Mouse (Mus musculus) adrenal gland, adult 8-10 months (tissue): ENCODE measurements around the gene Lima1. TPM values are rescaled to one million over a fixed set of nuclear protein-coding genes. Genes with fewer than 3 reads are reported as not detected.
"Not testable (repeated sequence)": the region's sequence is repeated elsewhere in the genome, so short reads cannot be mapped to it uniquely, and the experiment has no call there.

Experiments used
- DNase-seq: peaks from one replicate; pipeline ENCODE4 v3.0.0; 2022
- total RNA-seq, 4 experiments: library from RNA; stranded (reverse); gene quantifications; 2 replicates each; pipeline ENCODE4 v1.2.4; 2022

Lima1 gene
- total RNA-seq = 10 to 100 TPM; 42.8 to 70.7 (median 52.7) TPM

GRCm38 (mm10) chr15:99875334-99875869, at the start of gene Lima1:
TSS of gene Lima1 (minus strand) at chr15:99875456.
- peak; percentile 88 for DNase-seq

GRCm38 (mm10) chr15:99919601-99920158, 44.4 kb upstream of the Lima1 start:
- no peak for DNase-seq

GRCm38 (mm10) chr15:99917264-99917663, 42.0 kb upstream of the Lima1 start:
- DNase-seq = no peak

- no peak for DNase-seq
Observed at GRCm38 (mm10) chr15:99914613-99915012, 39.4 kb upstream of the Lima1 start.

GRCm38 (mm10) chr15:99911785-99912184, 36.5 kb upstream of the Lima1 start:
- no peak for DNase-seq

GRCm38 (mm10) chr15:99909339-99909996, 34.2 kb upstream of the Lima1 start:
- not testable (repeated sequence) for DNase-seq

GRCm38 (mm10) chr15:99907514-99907913, 32.3 kb upstream of the Lima1 start:
- DNase-seq = no peak

GRCm38 (mm10) chr15:99907041-99907440, 31.8 kb upstream of the Lima1 start:
- no peak for DNase-seq

GRCm38 (mm10) chr15:99904841-99905240, 29.6 kb upstream of the Lima1 start:
- DNase-seq = no peak

- peak; percentile 70 for DNase-seq
Observed at GRCm38 (mm10) chr15:99904333-99904732, 29.1 kb upstream of the Lima1 start.

GRCm38 (mm10) chr15:99903227-99903626, 28.0 kb upstream of the Lima1 start:
- no peak for DNase-seq

- no peak for DNase-seq
Observed at GRCm38 (mm10) chr15:99902786-99903185, 27.5 kb upstream of the Lima1 start.

- no peak for DNase-seq
Observed at GRCm38 (mm10) chr15:99896621-99897020, 21.4 kb upstream of the Lima1 start.

GRCm38 (mm10) chr15:99891355-99891754, 16.1 kb upstream of the Lima1 start:
- DNase-seq = no peak

GRCm38 (mm10) chr15:99890412-99891236, 15.4 kb upstream of the Lima1 start:
- no peak for DNase-seq

GRCm38 (mm10) chr15:99889275-99889874, 14.1 kb upstream of the Lima1 start:
- no peak for DNase-seq

GRCm38 (mm10) chr15:99887130-99887529, 11.9 kb upstream of the Lima1 start:
- not testable (repeated sequence) for DNase-seq

- DNase-seq = no peak
Observed at GRCm38 (mm10) chr15:99884038-99884437, 8.8 kb upstream of the Lima1 start.

- no peak for DNase-seq
Observed at GRCm38 (mm10) chr15:99878541-99878940, 3.3 kb upstream of the Lima1 start.

- DNase-seq = no peak
Observed at GRCm38 (mm10) chr15:99874612-99875333, 483 bp downstream of the Lima1 start.

- no peak for DNase-seq
Observed at GRCm38 (mm10) chr15:99872543-99872942, 2.7 kb downstream of the Lima1 start.

- no peak for DNase-seq
Observed at GRCm38 (mm10) chr15:99867654-99868053, 7.6 kb downstream of the Lima1 start.
